Mouse (Mus musculus) G1E (cell line): ENCODE measurements around the gene F11r. TPM values are rescaled to one million over a fixed set of nuclear protein-coding genes. Genes with fewer than 3 reads are reported as not detected.

Experiments
- ATAC-seq: 2 replicates; pipeline ENCODE4 v1.8.0; 2016; ENCODE audit warnings: mild to moderate bottlenecking; ENCODE audit not compliant: insufficient number of reproducible peaks, poor library complexity, low FRiP score, severe bottlenecking; ENCODE audit errors: extremely low read depth
- DNase-seq: peaks from one replicate; pipeline ENCODE4 v3.0.0; 2012; ENCODE audit warnings: low spot score
- H3K27me3 ChIP-seq: 2 replicates; pipeline ENCODE4 v1.6.1; 2012; ENCODE audit warnings: mild to moderate bottlenecking, low read length, inconsistent platforms; ENCODE audit not compliant: insufficient read depth
- H3K36me3 ChIP-seq: replicated peaks from 2 replicates; pipeline ENCODE3; 2012; ENCODE audit warnings: mild to moderate bottlenecking, inconsistent platforms
- H3K4me1 ChIP-seq: 2 replicates; pipeline ENCODE4 v1.6.1; 2012; ENCODE audit warnings: low read depth, low read length, inconsistent platforms, mixed read lengths; ENCODE audit not compliant: insufficient read depth
- H3K4me3 ChIP-seq: 2 replicates; pipeline ENCODE4 v1.5.1; 2012; ENCODE audit warnings: low read depth, mild to moderate bottlenecking, inconsistent platforms, low read length, moderate library complexity, mixed read lengths
- H3K9me3 ChIP-seq: replicated peaks from 2 replicates; pipeline ENCODE4 v1.6.1; 2012; ENCODE audit warnings: inconsistent platforms
- CTCF ChIP-seq: IDR thresholded peaks from 2 replicates; pipeline ENCODE4 v1.5.1; 2012; ENCODE audit warnings: low read depth, low read length, inconsistent platforms, mixed read lengths
- GATA1 ChIP-seq: IDR thresholded peaks from 2 replicates; pipeline ENCODE4 v1.6.1; 2012; ENCODE audit warnings: borderline replicate concordance, low read length, inconsistent platforms, mixed read lengths
- GATA2 ChIP-seq: IDR thresholded peaks from 2 replicates; pipeline ENCODE4 v1.6.1; 2012; ENCODE audit warnings: low read depth, low read length, inconsistent platforms, borderline replicate concordance
- POLR2AphosphoS5 ChIP-seq: IDR thresholded peaks from 2 replicates; pipeline ENCODE4 v1.6.1; 2012; ENCODE audit warnings: low read depth, low read length, inconsistent platforms; ENCODE audit not compliant: insufficient replicate concordance
- TAL1 ChIP-seq: conservative IDR thresholded peaks from 2 replicates; pipeline ENCODE4 v1.6.1; 2012; ENCODE audit warnings: low read depth, low read length, inconsistent platforms, mixed read lengths
- polyA plus RNA-seq: library from polyadenylated mRNA; stranded (reverse); fragments of >175 nt; gene quantifications from 2 replicates; pipeline ENCODE4 v1.2.3, GENCODE M21; 2012
- total RNA-seq, 2 experiments: library from RNA; stranded (forward) in 1 of 2; stranded (reverse) in 1 of 2; fragments of 200-1000 nt in 1 of 2; fragments of >200 nt in 1 of 2; fragmentation: Nextera tagmentation in 1 of 2; gene quantifications; 2 replicates each; pipeline ENCODE4 v1.2.3; 2014 to 2017

F11r gene
- total and polyA plus RNA-seq, 3 experiments: 0.11 TPM; not detected in 2

- H3K4me3 ChIP-seq: no peak overlapping the region
- no peaks in the 10 kb centered on the region for H3K36me3 ChIP-seq
- no peak for DNase-seq
- TF ChIP-seq CTCF: no peak
- no peak for TF ChIP-seq POLR2AphosphoS5
- TF ChIP-seq GATA2: no peak
- TF ChIP-seq GATA1: no peak
- TF ChIP-seq TAL1: no peak
- H3K4me1 ChIP-seq: no peaks in the 10 kb centered on the region
- no peaks in the 10 kb centered on the region for H3K9me3 ChIP-seq
- H3K27me3 ChIP-seq: peaks cover 10% of the 10 kb centered on the region
- ATAC-seq: no peak
These were observed 13.7 kb downstream of the F11r start for GRCm38 (mm10) chr1:171451001-171451400.

- ATAC-seq: no peak
- TF ChIP-seq CTCF: no peak
- TF ChIP-seq GATA1: no peak
- no peak for TF ChIP-seq GATA2
- no peak for TF ChIP-seq POLR2AphosphoS5
- no peak for TF ChIP-seq TAL1
- H3K4me1 ChIP-seq: no peaks in the 10 kb centered on the region
- H3K27me3 ChIP-seq: peaks cover 10% of the 10 kb centered on the region
- H3K36me3 ChIP-seq: no peaks in the 10 kb centered on the region
- no peak overlapping the region for H3K4me3 ChIP-seq
- no peaks in the 10 kb centered on the region for H3K9me3 ChIP-seq
- no peak for DNase-seq
These were observed 15.2 kb downstream of the F11r start for GRCm38 (mm10) chr1:171452522-171452921.

- H3K9me3 ChIP-seq: no peaks in the 10 kb centered on the region
- no peak for TF ChIP-seq GATA2
- TF ChIP-seq CTCF: no peak
- TF ChIP-seq GATA1: no peak
- no peak for TF ChIP-seq POLR2AphosphoS5
- no peak for TF ChIP-seq TAL1
- no peak for ATAC-seq
- H3K36me3 ChIP-seq: no peaks in the 10 kb centered on the region
- DNase-seq: no peak
- no peaks in the 10 kb centered on the region for H3K4me1 ChIP-seq
- H3K4me3 ChIP-seq: no peak overlapping the region
- H3K27me3 ChIP-seq: peaks cover 10% of the 10 kb centered on the region
These were observed 15.6 kb downstream of the F11r start for GRCm38 (mm10) chr1:171452923-171453322.

GRCm38 (mm10) chr1:171454926-171455325 is 17.6 kb downstream of the F11r start:
- DNase-seq (no peak), ATAC-seq (no peak)
- TF ChIP-seq GATA2 (no peak), TAL1 (no peak), POLR2AphosphoS5 (no peak)
- Histone ChIP-seq H3K4me3 (no peak overlapping the region), H3K36me3 (no peaks in the 10 kb centered on the region), H3K4me1 (no peaks in the 10 kb centered on the region), H3K9me3 (no peaks in the 10 kb centered on the region), H3K27me3 (peaks cover 9% of the 10 kb centered on the region)

- DNase-seq: no peak
- no peaks in the 10 kb centered on the region for H3K9me3 ChIP-seq
- peaks cover 15% of the 10 kb centered on the region for H3K27me3 ChIP-seq
- TF ChIP-seq POLR2AphosphoS5: no peak
- TF ChIP-seq GATA2: no peak
- no peak for TF ChIP-seq GATA1
- TF ChIP-seq TAL1: no peak
- no peak for TF ChIP-seq CTCF
- no peaks in the 10 kb centered on the region for H3K4me1 ChIP-seq
- H3K36me3 ChIP-seq: no peaks in the 10 kb centered on the region
- H3K4me3 ChIP-seq: no peak overlapping the region
- no peak for ATAC-seq
These were observed 20.2 kb downstream of the F11r start for GRCm38 (mm10) chr1:171457568-171457967.

- Histone ChIP-seq H3K36me3 (no peaks in the 10 kb centered on the region), H3K9me3 (no peaks in the 10 kb centered on the region), H3K4me3 (no peak overlapping the region), H3K27me3 (peaks cover 15% of the 10 kb centered on the region), H3K4me1 (no peaks in the 10 kb centered on the region)
- ATAC-seq (no peak), DNase-seq (no peak)
- TF ChIP-seq POLR2AphosphoS5: no peak
- no peak for TF ChIP-seq TAL1
- no peak for TF ChIP-seq GATA2
- no peak for TF ChIP-seq CTCF
These were observed 22.5 kb downstream of the F11r start for GRCm38 (mm10) chr1:171459791-171460190.
